Mouse (Mus musculus) megakaryocyte-erythroid progenitor cell, adult 5 weeks (primary cell): Measurements from ENCODE around the gene Olfr362. TPM values are rescaled to one million over a fixed set of nuclear protein-coding genes. Genes with fewer than 3 reads are reported as not detected.

Source experiments
- polyA plus RNA-seq: library from polyadenylated mRNA; stranded (reverse); fragments of >175 nt; gene quantifications from 2 replicates; pipeline ENCODE4 v1.2.3, GENCODE M21; 2012

The Olfr362 gene
- polyA plus RNA-seq = not detected in 2 replicates

DNA sequence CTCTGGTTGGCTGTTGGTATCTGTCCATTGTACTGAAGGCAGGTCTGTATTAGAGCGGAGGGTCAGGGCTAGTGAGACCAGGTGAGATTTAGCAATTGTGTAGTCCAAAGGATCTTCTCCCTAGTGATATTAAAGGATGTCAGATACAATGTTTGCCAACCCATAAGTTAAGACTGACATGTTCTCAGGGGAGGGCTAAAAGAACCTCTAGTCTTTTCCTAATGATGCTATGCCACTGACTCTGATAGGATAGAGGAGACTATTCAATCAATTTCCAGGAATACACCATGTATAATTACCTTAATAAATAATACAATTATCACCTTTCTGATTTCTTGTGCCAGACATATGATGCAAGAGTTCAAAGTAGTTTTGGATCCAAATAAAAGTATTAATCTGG, at the start of gene Olfr362:
Olfr362 (minus strand) TSS at position 101 of the 400 bp plus-strand sequence.

DNA sequence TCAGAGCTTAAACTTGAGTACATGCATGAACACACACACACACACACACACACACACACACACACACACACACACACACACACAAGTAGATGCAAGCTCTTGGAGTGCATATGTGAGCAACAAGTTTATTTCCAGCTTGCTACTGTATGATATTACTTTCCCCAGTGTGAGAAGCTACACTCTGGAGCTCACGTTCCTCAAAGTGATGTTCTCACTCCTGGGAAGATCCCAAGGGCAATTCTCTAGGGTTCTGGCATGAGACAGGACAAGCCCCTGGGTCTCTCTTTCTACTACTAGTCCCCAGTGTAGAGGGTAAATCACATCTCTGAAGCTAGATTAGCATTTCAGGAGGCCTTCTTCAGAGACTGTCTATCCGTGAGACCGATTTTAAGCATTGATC, 21.3 kb upstream of the Olfr362 start, which contains the start of gene Olfr364-ps1:
Olfr364-ps1 (plus strand) TSS at position 301 of the 400 bp plus-strand sequence.

DNA sequence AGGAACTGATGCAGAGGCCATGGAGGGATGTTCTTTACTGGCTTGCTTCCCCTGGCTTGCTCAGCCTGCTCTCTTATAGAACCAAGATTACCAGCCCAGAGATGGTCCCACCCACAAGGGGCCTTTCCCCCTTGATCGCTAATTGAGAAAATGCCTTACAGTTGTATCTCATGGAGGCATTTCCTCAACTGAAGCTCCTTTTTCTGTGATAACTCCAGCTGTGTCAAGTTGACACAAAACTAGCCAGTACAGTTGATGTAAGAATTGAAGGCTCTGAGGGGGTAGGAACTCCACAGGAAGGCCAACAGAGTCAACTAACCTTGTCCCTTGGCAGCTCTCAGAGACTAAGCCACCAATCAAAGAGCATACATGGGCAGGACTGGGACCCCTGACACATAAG, 28.5 kb downstream of the Olfr362 start, which contains the start of gene Olfr361:
Olfr361 (minus strand) TSS at position 101 of the 400 bp plus-strand sequence.

DNA sequence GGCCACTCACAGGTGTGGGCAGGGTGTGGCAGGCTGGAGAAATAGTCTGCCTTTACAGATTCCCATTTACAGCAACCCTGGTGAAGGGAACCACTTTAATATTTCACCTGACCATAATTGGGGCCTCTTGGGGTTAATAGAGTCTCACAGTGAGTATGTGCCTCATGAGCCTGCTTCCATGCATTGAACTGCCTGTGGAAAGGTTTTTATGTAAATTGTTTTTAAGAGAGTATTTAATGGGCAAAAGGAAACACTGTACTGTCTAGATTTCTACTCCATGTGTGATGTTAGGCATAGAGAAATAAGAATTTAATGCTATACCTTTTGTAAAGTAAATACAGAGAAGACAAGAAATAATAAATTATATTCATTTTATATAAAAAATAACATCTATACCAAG, 52.3 kb downstream of the Olfr362 start, which contains the start of gene Olfr360:
Olfr360 (plus strand) TSS at position 301 of the 400 bp plus-strand sequence.

Other genes with a start within 250 kb of the Olfr362 start
- not detected in 2 replicates for gene Olfr352, start 249.4 kb downstream of the Olfr362 start, polyA plus RNA-seq
- gene Olfr353, start 225.0 kb downstream of the Olfr362 start, polyA plus RNA-seq = not detected in 2 replicates
- gene Olfr354, start 212.2 kb downstream of the Olfr362 start, polyA plus RNA-seq = not detected in 2 replicates
- gene Olfr355, start 189.0 kb downstream of the Olfr362 start, polyA plus RNA-seq = not detected in 2 replicates
- not detected in 2 replicates for gene Olfr356, start 180.8 kb downstream of the Olfr362 start, polyA plus RNA-seq
- gene Olfr357, start 124.1 kb downstream of the Olfr362 start, polyA plus RNA-seq = not detected in 2 replicates
- not detected in 2 replicates for gene Olfr358, start 108.6 kb downstream of the Olfr362 start, polyA plus RNA-seq
- gene Olfr360, start 52.2 kb downstream of the Olfr362 start, polyA plus RNA-seq = not detected in 2 replicates
- gene Olfr361, start 28.6 kb downstream of the Olfr362 start, polyA plus RNA-seq = not detected in 2 replicates
- gene Olfr364-ps1, start 21.4 kb upstream of the Olfr362 start, polyA plus RNA-seq = not detected in 2 replicates
- not detected in 2 replicates for gene Olfr365, start 70.3 kb upstream of the Olfr362 start, polyA plus RNA-seq
- gene Olfr366, start 93.7 kb upstream of the Olfr362 start, polyA plus RNA-seq = not detected in 2 replicates
- gene Olfr368, start 208.6 kb upstream of the Olfr362 start, polyA plus RNA-seq = not detected in 2 replicates
- 10.5 and 16.6 TPM in 2 replicates for gene Pdcl, start 241.4 kb upstream of the Olfr362 start, polyA plus RNA-seq